Mouse (Mus musculus): ENCODE data around the gene Actn1.

GRCm38 (mm10) chr12:80216258-80216881, 43.8 kb downstream of the Actn1 start:
- TF ChIP-seq TBP (conservative IDR thresholded peaks at IDR 0.05; ENCODE audit: low read depth, low read length) (no peak), CTCF (conservative IDR thresholded peaks at IDR 0.05 in 1 of 2, IDR thresholded peaks at IDR 0.05 in 1 of 2; ENCODE audit: low read depth in 2 of 2, low read length in 2 of 2) (no peak), MAX (IDR thresholded peaks at IDR 0.05; ENCODE audit: low read length) (no peak), E2F4 (IDR thresholded peaks at IDR 0.05; ENCODE audit: insufficient replicate concordance, low read depth, low read length) (no peak), ELF1 (IDR thresholded peaks at IDR 0.05; ENCODE audit: low read depth, low read length) (no peak), USF1 (IDR thresholded peaks at IDR 0.05; ENCODE audit: low read depth, low read length) (no peak; the same call in 1 of the 2 replicates), EP300 (IDR thresholded peaks at IDR 0.05; ENCODE audit: low read length) (no peak), MXI1 (IDR thresholded peaks at IDR 0.05; ENCODE audit: low read depth, low read length) (no peak), GABPA (IDR thresholded peaks at IDR 0.05; ENCODE audit: insufficient replicate concordance, low read depth, low read length) (no peak), POLR2A (IDR thresholded peaks at IDR 0.05; ENCODE audit: low read depth, low read length) (no peak), ZKSCAN1 (IDR thresholded peaks at IDR 0.05; ENCODE audit: borderline replicate concordance, low read depth, low read length) (no peak), JUND (conservative IDR thresholded peaks at IDR 0.05; ENCODE audit: low read depth, low read length) (no peak)
